Mouse (Mus musculus) G1E (cell line): Measurements from ENCODE around the gene Tmem218.

Experiments used
- CTCF ChIP-seq: IDR thresholded peaks from 2 replicates; pipeline ENCODE4 v1.5.1; 2012; ENCODE audit warnings: low read depth, low read length, inconsistent platforms, mixed read lengths
- GATA1 ChIP-seq: IDR thresholded peaks from 2 replicates; pipeline ENCODE4 v1.6.1; 2012; ENCODE audit warnings: borderline replicate concordance, low read length, inconsistent platforms, mixed read lengths
- GATA2 ChIP-seq: IDR thresholded peaks from 2 replicates; pipeline ENCODE4 v1.6.1; 2012; ENCODE audit warnings: low read depth, low read length, inconsistent platforms, borderline replicate concordance
- TAL1 ChIP-seq: conservative IDR thresholded peaks from 2 replicates; pipeline ENCODE4 v1.6.1; 2012; ENCODE audit warnings: low read depth, low read length, inconsistent platforms, mixed read lengths

GRCm38 (mm10) chr9:37242764-37243163 lies 34.7 kb downstream of the Tmem218 start:
- TF ChIP-seq CTCF (no peak), GATA2 (no peak), TAL1 (no peak), GATA1 (no peak)
